Comparison of ENCODE assay signal across 10 mouse cellular contexts in genomic region chr4:123392187-123392586, GRCm38 (mm10). TPM values are rescaled to one million over a fixed set of nuclear protein-coding genes. Genes with fewer than 3 reads are reported as not detected.
DNase-seq lines count a peak whose midpoint lies in the region; ATAC-seq and TF ChIP-seq lines count a peak whose summit lies in the region.
"Had no signal": no experiment of that assay in that cellular context is flagged by ENCODE, and none has a peak within 500 bp of the region (broad histone marks: within the 10 kb centered on the region; RNA-seq: fewer than 3 reads in every experiment).

No protein-coding gene starts in this region.

- no peak overlapping the region for H3ac ChIP-seq in C2C12 (ENCODE audit: control insufficient read depth, insufficient read length, low read depth)

- no peaks in the 10 kb centered on the region for H3K9me3 ChIP-seq in hindbrain, embryonic 11.5 days (ENCODE audit: control insufficient read depth, low read length)
- H3K9me3 ChIP-seq in hindbrain, embryonic 10.5 days: no peaks in the 10 kb centered on the region
- no peaks in the 10 kb centered on the region for H3K9me3 ChIP-seq in liver, postnatal 0 days (ENCODE audit: low read length)
- no peaks in the 10 kb centered on the region for H3K9me3 ChIP-seq in forebrain, embryonic 11.5 days (ENCODE audit: control insufficient read depth, low read length)
- H3K9me3 ChIP-seq: embryonic facial prominence, embryonic 13.5 days; liver, embryonic 15.5 days had no signal

- H3K27me3 ChIP-seq in hindbrain, embryonic 11.5 days (ENCODE audit: control insufficient read depth, insufficient read depth, low read length): no peaks in the 10 kb centered on the region
- no peaks in the 10 kb centered on the region for H3K27me3 ChIP-seq in hindbrain, embryonic 10.5 days (ENCODE audit: insufficient read depth, poor library complexity, severe bottlenecking)
- H3K27me3 ChIP-seq in C2C12 (ENCODE audit: control insufficient read depth, insufficient read depth, insufficient read length): no peaks in the 10 kb centered on the region
- no peaks in the 10 kb centered on the region for H3K27me3 ChIP-seq in liver, postnatal 0 days (ENCODE audit: insufficient read depth, low read length)
- H3K27me3 ChIP-seq in forebrain, embryonic 11.5 days (ENCODE audit: control insufficient read depth, insufficient read depth, low read length): no peaks in the 10 kb centered on the region
- H3K27me3 ChIP-seq: embryonic facial prominence, embryonic 13.5 days; liver, embryonic 15.5 days had no signal

- peak; percentile 5 for TF ChIP-seq CTCF in C2C12 (IDR thresholded peaks at IDR 0.05; ENCODE audit: control insufficient read depth, insufficient read depth, insufficient read length)
- TF ChIP-seq CTCF in liver, postnatal 0 days (IDR thresholded peaks at IDR 0.05; ENCODE audit: low read depth): peak; percentile 76

- H3K4me1 ChIP-seq in hindbrain, embryonic 11.5 days (replicated peaks; ENCODE audit: control insufficient read depth, insufficient read depth, low read length): no peaks in the 10 kb centered on the region
- H3K4me1 ChIP-seq in hindbrain, embryonic 10.5 days (replicated peaks): no peaks in the 10 kb centered on the region
- no peaks in the 10 kb centered on the region for H3K4me1 ChIP-seq in liver, postnatal 0 days (ENCODE audit: insufficient read depth)
- no peaks in the 10 kb centered on the region for H3K4me1 ChIP-seq in forebrain, embryonic 11.5 days (replicated peaks; ENCODE audit: control insufficient read depth, insufficient read depth, low read length)
- H3K4me1 ChIP-seq: embryonic facial prominence, embryonic 13.5 days; liver, embryonic 15.5 days had no signal

- no peak overlapping the region for H3K4me3 ChIP-seq in hindbrain, embryonic 11.5 days (ENCODE audit: low read depth, low read length)
- H3K4me3 ChIP-seq in hindbrain, embryonic 10.5 days: no peak overlapping the region
- no peak overlapping the region for H3K4me3 ChIP-seq in C2C12 (ENCODE audit: insufficient read depth, poor library complexity, severe bottlenecking)
- no peak overlapping the region for H3K4me3 ChIP-seq in liver, postnatal 0 days (ENCODE audit: low read depth, low read length)
- no peak overlapping the region for H3K4me3 ChIP-seq in forebrain, embryonic 11.5 days (ENCODE audit: low read depth, low read length)
- H3K4me3 ChIP-seq: embryonic facial prominence, embryonic 13.5 days; liver, embryonic 15.5 days had no signal

- no peak for TF ChIP-seq EP300 in liver, postnatal 0 days (IDR thresholded peaks at IDR 0.05; ENCODE audit: low read depth)

- H3K79me3 ChIP-seq in C2C12 (ENCODE audit: low read depth): no peaks in the 10 kb centered on the region

- 100% methylated on average over 1 of the region's 1 CpGs for WGBS in hindbrain, embryonic 11.5 days
- 98% methylated on average over 1 of the region's 1 CpGs for WGBS in hindbrain, embryonic 10.5 days
- 94% methylated on average over 1 of the region's 1 CpGs for WGBS in liver, postnatal 0 days (ENCODE audit: insufficient replicate concordance)
- 100% methylated on average over 1 of the region's 1 CpGs for WGBS in forebrain, embryonic 11.5 days

- no peak overlapping the region for H3K4me2 ChIP-seq in hindbrain, embryonic 11.5 days (replicated peaks; ENCODE audit: low read depth, low read length)
- no peak overlapping the region for H3K4me2 ChIP-seq in liver, postnatal 0 days (ENCODE audit: low read depth, low read length)
- no peak overlapping the region for H3K4me2 ChIP-seq in forebrain, embryonic 11.5 days (ENCODE audit: low read depth, low read length, severe bottlenecking)
- H3K4me2 ChIP-seq: embryonic facial prominence, embryonic 13.5 days; liver, embryonic 15.5 days had no signal

- ATAC-seq in hindbrain, embryonic 11.5 days (ENCODE audit: low FRiP score): no peak
- no peak for ATAC-seq in liver, postnatal 0 days
- no peak for ATAC-seq in forebrain, embryonic 11.5 days (replicated peaks; ENCODE audit: low FRiP score)

- DNase-seq in hindbrain, embryonic 11.5 days (ENCODE audit: low spot score): peak; percentile 59
- DNase-seq in hindbrain, embryonic 10.5 days (ENCODE audit: low spot score): no peak
- DNase-seq in ZHBTc4 (ENCODE audit: low read depth, low spot score): peak; percentile 77
- peak; percentile 44 for DNase-seq in liver, postnatal 0 days
- DNase-seq in yolk sac, embryonic 10.5 days (ENCODE audit: low spot score): no peak
- DNase-seq in right cerebral cortex, postnatal 25 days: no peak
- DNase-seq in forebrain, embryonic 11.5 days (ENCODE audit: low spot score): no peak

- H3K9ac ChIP-seq in hindbrain, embryonic 11.5 days (ENCODE audit: low read depth, low read length): no peak overlapping the region
- no peak overlapping the region for H3K9ac ChIP-seq in liver, postnatal 0 days (replicated peaks)
- no peak overlapping the region for H3K9ac ChIP-seq in forebrain, embryonic 11.5 days (ENCODE audit: low read length)
- H3K9ac ChIP-seq: embryonic facial prominence, embryonic 13.5 days; liver, embryonic 15.5 days had no signal

- H3K27ac ChIP-seq in hindbrain, embryonic 11.5 days (ENCODE audit: low read depth, low read length): no peak overlapping the region
- H3K27ac ChIP-seq in hindbrain, embryonic 10.5 days: no peak overlapping the region
- H3K27ac ChIP-seq in liver, postnatal 0 days (ENCODE audit: low read depth): no peak overlapping the region
- H3K27ac ChIP-seq in forebrain, embryonic 11.5 days (ENCODE audit: low read depth, low read length): no peak overlapping the region
- H3K27ac ChIP-seq: embryonic facial prominence, embryonic 13.5 days; liver, embryonic 15.5 days had no signal

- no peaks in the 10 kb centered on the region for H3K79me2 ChIP-seq in C2C12 (ENCODE audit: control insufficient read depth, insufficient read depth)

- H3K36me3 ChIP-seq in hindbrain, embryonic 11.5 days (ENCODE audit: control insufficient read depth, insufficient read depth, low read length): peaks cover 6% of the 10 kb centered on the region
- H3K36me3 ChIP-seq in hindbrain, embryonic 10.5 days: peaks cover 99% of the 10 kb centered on the region
- H3K36me3 ChIP-seq in C2C12 (ENCODE audit: control insufficient read depth, insufficient read depth): peaks cover 94% of the 10 kb centered on the region
- H3K36me3 ChIP-seq in liver, postnatal 0 days (replicated peaks; ENCODE audit: insufficient read depth, low read length): peaks cover 58% of the 10 kb centered on the region
- H3K36me3 ChIP-seq in forebrain, embryonic 11.5 days (ENCODE audit: control insufficient read depth, insufficient read depth, low read length): peaks cover 15% of the 10 kb centered on the region; the same call in 1 of the 2 replicates

TF ChIP-seq in C2C12, 6 proteins besides CTCF, POLR2A, EP300 and RAD21:
- no peak for TF ChIP-seq USF1 (IDR thresholded peaks at IDR 0.05; ENCODE audit: low read depth)
- no peak for TF ChIP-seq MYOG (IDR thresholded peaks at IDR 0.05; ENCODE audit: control insufficient read depth, extremely low read depth, insufficient read length)
- TF ChIP-seq MYOD1 (IDR thresholded peaks at IDR 0.05; ENCODE audit: control insufficient read depth, insufficient read length, low read depth): no peak

RNA-seq across cellular contexts. Expression of gene Bmp8a, which starts 49.1 kb away (rescaled TPM):
- 0.06 and 0.13 TPM in 2 replicates for polyA plus RNA-seq in hindbrain, embryonic 11.5 days (2014; fragmentation: Nextera tagmentation; extraction: Ambion mirVana)
- 0.08 and 0.19 TPM in 2 replicates for polyA plus RNA-seq in hindbrain, embryonic 10.5 days (2016; fragmentation: Nextera tagmentation; extraction: Ambion mirVana)
- polyA plus RNA-seq in C2C12 (2012; fragmentation: generic; extraction: Trizol): 0.14 TPM
- polyA plus RNA-seq in liver, postnatal 0 days (2015; fragmentation: Nextera tagmentation; extraction: Ambion mirVana): 0.11 and 0.21 TPM in 2 replicates
- polyA plus RNA-seq in forebrain, embryonic 11.5 days (2014; fragmentation: Nextera tagmentation; extraction: Ambion mirVana): 0.13 and 0.23 TPM in 2 replicates

Comparison
In these comparisons a context has a peak if more than half of its experiments do, and no peak if none do; other contexts are left out.
1. DNase-seq: peak in hindbrain, embryonic 11.5 days (single experiment), ZHBTc4 (single experiment) and liver, postnatal 0 days (single experiment); none in hindbrain, embryonic 10.5 days (single experiment), yolk sac, embryonic 10.5 days (single experiment), right cerebral cortex, postnatal 25 days (single experiment) and forebrain, embryonic 11.5 days (single experiment).